Mouse (Mus musculus) testis, adult 2 months (tissue): ENCODE measurements around the gene Fosl2.

Source experiments
- CTCF ChIP-seq: fragments of 200-500 bp; IDR thresholded peaks from 2 replicates; pipeline ENCODE4 v1.5.1; 2012; ENCODE audit warnings: low read depth, mild to moderate bottlenecking, inconsistent platforms, low read length, moderate library complexity; ENCODE audit not compliant: control insufficient read depth, insufficient read depth, insufficient replicate concordance
- POLR2A ChIP-seq: fragments of 200-500 bp; IDR thresholded peaks from 2 replicates; pipeline ENCODE4 v1.6.1; 2012; ENCODE audit warnings: low read depth, mild to moderate bottlenecking, inconsistent platforms, low read length, moderate library complexity; ENCODE audit not compliant: control insufficient read depth

DNA sequence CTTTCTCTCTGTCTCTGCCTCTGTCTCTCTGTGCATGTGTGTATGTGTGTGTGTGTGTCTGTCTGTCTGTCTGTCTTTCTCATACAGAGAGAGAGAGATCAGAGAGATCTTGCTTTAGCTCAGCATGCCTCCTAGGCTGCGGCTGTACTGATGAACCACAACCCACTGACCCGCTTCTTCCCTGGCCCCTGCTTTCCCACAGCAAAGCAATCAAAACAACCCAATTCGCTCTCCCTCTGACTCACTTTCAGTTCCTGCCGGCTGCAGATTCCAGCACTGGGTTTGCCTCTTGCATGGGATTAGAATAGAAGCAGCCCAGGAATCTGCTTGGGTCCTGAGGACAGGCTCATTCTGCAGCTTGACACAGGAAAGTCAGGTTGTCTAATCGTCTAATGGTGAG lies 46.1 kb upstream of the Fosl2 start:
- TF ChIP-seq POLR2A (no peak), CTCF (no peak)
